Mouse (Mus musculus) kidney, postnatal 25 days (tissue): ENCODE measurements around the gene 1700066M21Rik.

ENCODE experiments used
- DNase-seq, 2 experiments: peaks; one replicate each; pipeline ENCODE4 v3.0.0; 2021; ENCODE audit warnings: mixed read lengths in 2 of 2

The 1700066M21Rik gene

DNA sequence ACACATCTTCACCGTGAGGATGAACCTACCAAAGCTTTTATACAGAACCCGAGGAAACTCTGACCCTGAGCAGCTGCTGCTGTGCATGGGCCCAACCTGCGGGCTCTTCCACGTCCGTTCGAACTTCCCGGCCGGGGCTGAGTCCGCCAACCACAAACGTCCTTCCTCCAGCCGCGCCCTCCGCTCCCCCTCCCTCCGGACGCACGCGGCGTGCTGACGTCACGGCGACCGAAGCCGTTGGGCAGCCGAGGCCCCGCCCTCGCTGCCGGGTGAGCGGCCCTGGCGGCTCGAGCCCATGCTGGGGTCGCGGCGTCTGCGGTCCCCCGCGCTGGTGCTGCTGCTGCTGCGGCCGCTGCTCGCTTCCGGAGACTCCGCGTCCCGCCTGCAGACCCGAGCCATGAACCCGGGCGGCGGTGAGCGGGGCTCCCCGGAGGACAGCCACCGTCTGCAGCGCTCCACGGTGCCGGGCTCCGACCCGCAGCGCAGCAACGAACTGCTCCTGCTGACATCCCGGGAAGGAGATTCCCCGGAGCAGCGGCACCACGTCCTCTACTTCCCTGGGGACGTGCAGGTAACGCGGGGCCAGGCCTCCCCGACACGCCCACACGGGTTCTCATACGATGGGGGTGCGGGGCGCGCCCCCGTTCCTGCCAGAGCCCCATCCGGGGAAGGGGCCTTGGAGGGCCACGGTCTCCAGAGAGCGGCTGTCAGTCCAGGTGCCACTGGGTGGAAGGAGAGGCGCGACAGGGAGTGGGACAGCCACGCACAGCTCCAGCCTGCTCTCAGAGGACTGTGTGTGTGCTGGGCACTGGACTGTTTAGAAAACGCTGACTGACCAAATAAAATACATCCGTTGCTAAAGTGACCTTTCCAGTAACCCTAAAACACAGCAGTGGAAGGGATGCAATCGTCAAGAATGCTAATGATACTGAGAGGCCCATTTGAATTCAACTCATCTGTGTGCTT is at the start of gene 1700066M21Rik:
1700066M21Rik (plus strand) TSS at position 245 of the 966 bp plus-strand sequence.
- peak; percentile 95 to 97 for DNase-seq

DNA sequence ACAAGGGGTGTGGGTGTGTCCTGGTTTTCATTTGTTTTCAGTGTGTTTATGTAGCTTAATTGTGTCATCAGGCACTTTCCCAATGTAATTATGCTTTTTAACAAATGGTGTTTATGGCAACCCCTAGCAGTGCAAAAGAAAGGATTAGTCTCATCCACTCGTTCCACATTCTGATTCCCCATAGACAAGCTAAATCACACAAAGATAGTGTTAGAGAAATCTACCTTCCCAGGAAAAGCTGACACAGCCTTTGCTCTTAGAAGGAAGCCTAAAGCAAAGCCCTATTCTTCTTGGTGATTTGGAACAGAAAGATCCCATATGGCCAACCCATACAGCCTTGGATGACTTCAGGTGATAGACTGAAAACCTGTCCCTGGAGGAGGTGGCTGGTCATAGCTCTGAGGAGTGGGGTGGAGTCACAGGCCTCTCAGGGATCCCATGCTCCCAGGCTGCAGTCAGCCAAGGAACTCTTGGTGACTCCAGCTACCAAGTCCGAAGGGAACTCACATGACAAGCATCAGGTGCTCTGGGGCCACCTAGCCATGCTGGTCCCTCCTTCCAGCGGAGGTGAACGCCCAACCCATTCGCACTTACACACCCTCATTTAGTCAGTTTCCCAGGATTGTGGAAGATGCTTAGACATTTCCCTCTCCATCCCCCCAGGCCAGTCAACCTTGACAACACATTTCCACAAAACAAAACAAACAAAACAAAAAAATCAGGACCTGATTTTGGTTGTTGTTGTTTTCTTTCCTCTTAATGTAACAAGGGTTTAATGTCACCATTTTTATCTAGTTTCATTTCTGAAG is 47.9 kb upstream of the 1700066M21Rik start:
- no peak for DNase-seq

DNA sequence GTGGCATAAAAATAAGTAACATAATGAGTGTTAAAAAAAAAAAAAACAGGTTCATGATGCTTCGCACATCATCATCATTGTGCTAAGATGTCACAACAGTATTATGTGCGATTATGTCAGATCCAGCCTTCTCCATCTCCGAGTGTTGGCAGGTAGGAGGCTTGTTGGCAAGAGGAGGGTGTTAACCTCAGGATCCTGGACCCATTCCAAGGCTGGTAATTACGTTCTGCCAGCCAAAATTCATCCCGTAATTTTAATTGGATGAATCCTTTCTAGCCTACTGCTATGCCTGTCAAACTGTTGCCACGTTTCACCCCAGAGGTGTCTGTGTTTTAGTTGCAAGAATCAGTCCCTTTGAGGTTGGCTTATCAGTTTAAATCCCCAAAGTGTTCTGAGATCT is 47.2 kb upstream of the 1700066M21Rik start:
- no peak for DNase-seq

DNA sequence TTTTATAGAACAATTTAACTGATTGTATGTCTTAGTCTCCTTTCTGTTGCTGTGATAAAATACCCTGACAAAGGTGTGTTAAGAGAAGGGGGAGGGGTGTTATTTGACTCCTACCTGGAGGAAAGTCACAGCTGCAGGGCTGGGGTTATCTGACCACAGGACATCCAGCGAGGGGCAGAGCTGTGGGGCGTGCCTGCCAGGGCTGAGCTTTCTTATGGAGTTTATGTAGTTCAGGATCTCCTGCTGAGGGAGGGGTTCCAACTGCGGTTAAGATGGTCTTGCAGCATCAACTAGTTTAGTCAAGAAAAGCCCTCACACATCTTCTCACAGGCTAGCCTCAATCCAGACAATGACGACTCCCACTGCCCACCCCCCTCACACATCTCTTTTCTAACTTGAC is 45.4 kb upstream of the 1700066M21Rik start:
- DNase-seq = no peak

DNA sequence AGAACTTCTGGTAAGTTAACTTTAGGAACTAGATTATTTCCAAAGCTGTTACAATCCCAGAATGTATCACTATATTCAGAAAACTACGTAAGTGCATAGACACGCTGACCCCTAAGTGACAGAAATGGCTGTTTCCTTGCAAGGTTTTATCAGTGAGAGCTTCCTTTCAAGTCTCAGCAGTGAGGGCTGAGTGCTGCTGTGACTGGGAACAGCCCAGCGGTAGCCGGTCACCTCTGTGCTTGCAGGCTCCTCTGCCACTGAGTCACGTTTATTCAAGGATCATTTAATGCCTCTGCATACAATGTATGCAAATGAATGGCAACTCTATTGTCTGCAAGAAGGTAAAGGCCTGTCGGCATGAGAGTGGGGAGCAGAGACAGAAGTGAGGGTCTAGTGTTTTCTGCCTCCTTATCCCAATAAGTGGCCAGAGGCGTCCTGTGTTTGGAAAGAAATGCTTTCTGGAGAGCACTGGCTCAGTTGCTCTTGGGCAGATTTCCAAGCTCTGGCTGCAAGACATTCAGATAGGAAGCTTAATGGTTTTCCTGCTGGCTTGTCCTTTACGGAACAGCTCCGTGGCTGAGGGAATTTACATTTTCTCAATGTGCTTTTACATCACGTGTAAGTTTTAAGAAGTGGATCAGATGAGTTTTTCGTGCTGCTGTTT is 43.7 kb upstream of the 1700066M21Rik start:
- peak in 1 of 2 experiments; percentile 23 for DNase-seq

DNA sequence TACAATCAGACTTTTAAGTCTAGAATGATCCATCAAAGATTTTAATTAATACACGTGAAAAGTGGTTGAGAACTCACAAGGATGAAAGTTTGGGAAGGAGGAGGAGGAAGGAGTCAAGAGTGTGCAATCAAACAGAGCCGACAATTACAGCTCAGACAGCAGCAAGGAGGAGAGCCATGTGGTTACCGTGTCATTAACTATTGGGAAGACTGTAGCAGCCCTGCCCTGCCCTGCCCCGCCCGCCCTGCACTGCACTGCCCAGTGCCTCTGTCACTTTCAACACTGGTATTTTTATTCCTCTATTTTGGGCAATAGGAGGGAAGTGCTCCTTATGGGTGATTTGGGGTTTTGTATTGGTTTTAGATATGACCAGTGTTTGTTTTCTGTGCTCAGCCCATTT is 42.2 kb upstream of the 1700066M21Rik start:
- DNase-seq = no peak

DNA sequence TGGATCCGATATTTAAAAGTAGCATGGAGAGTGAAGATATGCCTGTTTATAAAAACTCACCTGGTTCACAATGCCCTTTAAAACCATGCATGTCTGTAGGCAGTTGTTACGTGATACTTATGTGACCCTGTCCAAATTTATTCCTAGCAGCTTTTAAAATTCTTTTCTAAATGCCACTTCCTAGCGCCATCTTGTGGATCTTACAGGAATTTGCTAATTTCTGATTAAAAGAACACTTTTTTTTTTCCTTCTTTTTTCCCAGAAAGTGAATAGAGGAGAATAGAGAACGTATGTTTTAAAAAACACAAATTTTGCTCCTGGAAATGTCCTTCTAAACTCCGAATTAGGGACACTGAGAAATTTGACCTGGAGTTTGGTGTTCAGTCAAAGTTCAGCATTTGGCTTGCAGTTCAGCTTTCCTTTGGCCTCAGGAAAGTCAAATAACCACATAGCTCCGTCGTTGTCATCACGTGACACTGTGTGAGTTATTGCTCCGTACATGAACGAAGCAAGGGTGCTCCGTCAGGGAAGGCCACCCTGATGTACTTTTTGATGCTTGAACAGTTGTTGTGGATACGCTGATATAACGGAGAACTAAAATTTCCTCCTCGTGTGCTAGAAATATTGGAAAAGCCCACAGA is 38.1 kb upstream of the 1700066M21Rik start:
- no peak for DNase-seq

DNA sequence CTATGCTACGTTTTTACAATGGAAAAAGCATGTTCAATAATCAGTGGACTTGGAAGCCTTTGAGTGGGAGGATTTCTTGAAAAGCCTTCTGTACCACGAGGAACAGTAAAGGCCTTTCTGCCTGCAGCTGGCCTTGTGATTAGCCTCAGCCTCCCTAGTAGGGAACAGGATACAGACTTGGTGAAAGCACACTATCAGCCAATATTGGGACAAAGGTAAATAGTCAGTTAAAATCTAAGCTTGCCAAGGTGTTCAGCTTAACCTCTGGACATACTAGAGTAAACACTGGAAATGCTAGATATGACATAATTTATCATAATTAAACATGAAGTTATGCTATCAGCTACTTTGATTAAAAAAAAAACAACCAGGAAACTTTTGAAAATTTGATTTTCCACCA is 36.2 kb upstream of the 1700066M21Rik start:
- DNase-seq = no peak

DNA sequence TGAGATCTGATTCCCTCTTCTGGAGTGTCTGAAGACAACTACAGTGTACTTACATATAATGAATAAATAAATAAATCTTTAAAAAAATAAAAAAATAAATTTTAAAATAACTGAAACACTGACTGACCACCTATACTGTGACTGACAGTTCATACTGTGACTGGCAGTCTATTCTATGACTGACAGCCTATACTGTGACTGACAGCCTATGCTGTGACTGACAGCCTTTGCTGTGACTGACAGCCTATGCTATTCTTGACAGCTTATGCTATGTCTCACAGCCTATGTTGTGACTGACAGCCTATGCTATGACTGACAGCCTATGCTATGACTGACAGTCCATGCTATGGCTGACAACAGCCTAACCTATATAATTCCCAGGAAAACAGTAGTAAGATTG is 29.9 kb upstream of the 1700066M21Rik start:
- no peak for DNase-seq

DNA sequence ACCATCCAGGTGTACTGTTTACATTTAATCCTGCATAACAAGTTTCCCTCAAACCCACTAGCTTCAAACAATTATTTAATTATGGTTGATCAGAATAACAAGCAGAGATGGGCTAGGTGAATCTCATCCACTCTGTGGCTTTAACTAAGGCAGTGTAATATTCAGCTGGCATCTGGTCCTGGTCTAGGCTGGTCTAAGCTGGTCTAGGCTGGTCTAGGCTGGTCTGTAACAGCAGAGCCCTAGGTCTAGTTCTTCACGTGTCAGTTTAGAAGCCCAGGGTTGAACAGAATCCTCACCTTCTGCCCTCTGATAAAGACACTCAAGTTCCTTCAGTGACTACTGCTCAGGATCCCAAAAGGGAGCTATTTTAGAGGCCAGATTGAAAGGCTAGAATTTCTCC is 25.5 kb upstream of the 1700066M21Rik start:
- DNase-seq = peak; percentile 11 to 37

DNA sequence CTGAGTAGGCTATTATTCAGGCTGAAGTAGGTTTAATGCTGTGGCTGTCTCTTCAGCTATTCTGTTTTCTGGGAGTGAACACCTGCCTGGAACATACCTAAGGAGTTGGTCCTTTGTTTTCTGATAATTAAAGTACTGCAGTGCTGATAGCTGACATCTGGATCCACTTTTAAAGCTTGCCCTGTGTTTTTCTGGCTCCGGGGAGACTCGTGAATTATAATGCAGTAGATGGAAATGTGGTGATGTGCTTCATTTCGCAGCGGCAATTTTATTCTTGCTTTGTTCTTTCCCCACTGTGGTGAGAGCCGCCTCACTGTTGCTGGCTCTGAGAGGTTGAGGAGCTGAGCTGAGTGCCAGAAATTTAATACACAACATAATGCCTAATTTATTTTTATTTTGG is 18.9 kb upstream of the 1700066M21Rik start:
- DNase-seq = no peak

DNA sequence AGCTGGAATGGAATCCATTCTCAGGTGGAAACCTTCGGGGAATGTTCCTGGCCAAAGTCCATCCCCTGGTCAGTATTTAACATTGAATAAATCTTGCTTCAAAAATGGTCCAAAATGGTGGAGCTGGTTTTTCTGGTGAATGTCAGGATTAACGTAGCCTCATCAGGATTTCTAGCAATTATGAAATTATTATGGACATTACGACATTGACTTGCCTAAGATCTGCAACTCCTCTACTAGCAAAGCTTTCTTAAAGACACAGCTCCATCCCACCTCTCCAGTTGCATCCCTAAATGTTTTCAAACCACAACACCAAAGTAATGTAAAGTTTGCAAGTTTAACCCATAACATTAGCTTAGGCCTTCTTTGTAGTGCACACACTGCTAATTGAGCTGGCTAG is 10.0 kb upstream of the 1700066M21Rik start:
- DNase-seq = no peak

DNA sequence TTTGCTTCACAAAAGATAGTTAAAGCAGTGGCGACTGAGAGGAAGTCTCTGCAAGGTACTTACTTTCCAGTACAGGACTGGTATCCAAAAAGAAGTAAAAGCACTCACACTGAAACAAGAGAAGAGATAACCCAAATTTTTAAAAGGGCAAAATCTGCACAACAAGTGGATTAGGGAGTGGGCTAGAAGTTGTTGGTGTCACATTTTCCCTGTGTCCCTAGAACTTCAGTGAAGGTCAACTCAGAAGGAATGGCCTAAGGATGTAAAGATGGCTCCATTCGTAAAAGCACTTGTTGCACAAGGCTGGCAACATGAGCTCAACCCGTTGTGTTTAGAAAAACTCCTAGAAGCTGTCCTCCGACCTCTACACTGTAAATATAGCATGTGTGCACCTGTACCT is 8.3 kb upstream of the 1700066M21Rik start:
- DNase-seq = no peak

DNA sequence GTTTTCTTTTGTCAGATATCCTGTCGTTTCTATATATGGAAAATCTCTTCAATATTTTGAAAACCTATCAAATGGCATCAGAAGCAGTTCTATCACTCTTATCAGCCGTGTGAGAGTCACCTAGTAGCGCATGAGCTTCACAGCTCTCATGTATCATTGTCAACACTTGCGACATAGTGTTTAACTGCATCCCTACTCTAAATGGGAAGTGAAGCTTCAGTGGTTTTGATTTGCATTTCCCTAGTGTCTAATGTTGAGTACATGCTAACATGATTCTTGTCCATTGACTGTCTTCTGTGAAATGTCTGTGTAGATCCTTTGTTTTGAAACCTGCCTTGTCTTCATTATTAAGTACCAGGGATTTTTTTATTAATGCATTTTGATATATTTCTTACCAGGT is 7.0 kb upstream of the 1700066M21Rik start:
- no peak for DNase-seq

DNA sequence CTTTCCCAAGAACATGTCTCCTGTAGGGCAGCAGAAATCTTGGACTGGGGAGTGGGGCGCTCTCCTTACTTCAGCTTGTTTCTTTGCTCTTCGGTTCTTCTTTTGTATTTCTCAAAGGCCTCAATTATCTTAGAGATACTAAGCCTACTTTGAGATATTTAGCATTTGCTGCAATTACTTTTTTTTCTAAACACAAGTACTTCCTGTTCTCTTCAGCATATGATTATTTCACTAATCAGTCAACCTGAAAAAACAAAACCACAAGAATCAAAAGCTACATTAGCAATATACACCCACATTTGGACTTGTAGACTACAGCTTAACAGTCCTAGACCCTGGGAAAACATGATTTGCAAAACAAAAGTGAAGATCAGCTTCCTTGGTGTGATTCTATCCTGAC is 2.1 kb upstream of the 1700066M21Rik start:
- DNase-seq = no peak

DNA sequence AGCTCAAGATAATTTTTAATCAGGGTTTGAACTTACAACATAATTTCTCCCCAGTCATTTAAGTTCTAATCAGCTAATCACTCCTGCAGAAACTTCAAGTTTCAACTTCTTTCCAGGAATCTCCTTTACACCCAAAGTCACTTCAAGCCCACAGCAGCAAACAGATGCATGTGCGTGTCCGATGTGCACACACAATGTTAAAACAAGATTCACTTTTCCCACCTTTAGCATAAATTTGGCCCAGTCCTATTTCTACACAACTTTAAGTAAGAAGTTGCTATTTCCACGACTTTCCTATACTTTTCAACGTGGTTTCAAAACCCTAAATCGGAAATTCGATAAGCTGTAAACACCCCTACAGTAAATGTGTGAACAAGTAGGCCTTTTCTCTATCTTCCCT is 614 bp upstream of the 1700066M21Rik start:
- DNase-seq = no peak

DNA sequence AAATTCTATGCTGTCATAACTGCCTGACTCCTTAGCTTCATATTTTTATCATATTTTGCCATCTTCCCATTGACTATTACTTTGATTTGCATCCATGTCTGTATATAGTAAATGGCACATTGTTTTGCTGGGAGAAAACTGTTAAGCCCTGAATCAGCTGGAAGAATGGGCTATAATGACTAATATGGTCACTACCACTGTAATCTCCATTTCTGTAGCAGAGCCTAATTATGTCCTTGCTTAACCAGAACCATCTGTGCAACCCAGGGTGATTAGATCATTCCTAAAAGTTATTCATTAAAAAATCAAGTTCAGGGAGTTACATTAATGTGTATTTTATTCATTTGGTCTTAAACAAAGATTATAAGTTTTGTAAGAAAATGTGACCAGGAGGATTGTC is 9.1 kb downstream of the 1700066M21Rik start:
- no peak for DNase-seq

DNA sequence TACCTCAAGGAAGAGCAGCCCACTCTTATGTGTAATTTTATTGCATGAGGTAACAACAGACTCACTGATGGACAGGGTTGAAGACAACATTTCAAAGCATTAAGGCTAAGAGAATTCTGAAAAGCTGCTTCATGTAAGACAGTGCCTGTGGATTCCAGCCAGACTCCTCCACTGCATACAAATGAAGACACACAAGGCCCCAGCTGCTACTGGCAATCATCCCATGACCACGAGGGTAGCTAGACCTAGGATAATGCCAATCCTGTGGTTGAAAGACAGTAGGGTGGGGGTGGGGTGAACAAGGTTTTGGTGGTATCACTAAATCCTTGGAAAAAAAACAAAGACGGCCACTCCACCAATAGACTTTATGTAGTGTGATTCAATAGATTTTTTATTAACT is 10.5 kb downstream of the 1700066M21Rik start:
- no peak for DNase-seq

DNA sequence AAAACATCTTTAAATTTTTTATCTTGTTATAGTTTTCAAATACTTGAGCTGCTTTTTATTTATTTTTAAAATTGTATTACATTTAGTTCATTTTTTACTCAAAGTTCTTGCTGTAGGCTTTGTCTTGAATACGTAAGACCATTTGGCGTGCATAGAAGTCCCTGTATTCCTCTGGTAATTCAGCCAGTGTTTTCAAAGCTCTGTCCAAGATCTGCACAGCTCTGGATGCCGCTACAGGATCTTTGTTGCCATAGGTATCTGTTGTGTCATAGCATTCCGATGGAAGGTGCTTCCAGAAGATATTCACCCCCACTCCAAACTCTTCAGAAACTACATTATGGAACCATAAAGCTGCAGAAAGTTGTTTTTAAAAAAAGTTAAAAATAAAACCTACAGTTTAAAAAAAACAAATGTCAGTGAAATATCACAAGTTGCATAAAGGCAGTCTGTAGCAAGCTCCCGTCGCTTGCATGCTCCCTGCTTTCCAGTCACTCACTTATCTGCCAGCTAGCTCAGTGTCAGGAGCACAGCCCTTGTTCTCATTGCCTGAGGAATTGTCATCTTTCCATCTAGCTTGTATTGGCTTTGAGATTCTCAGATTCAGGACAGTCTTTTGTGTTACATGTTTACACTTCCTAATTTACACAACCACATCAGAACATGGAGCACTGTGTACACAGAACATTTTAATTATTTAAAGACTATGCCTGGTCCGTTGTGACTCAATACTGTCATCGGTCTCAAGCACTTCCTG is 11.2 kb downstream of the 1700066M21Rik start:
- DNase-seq = no peak

DNA sequence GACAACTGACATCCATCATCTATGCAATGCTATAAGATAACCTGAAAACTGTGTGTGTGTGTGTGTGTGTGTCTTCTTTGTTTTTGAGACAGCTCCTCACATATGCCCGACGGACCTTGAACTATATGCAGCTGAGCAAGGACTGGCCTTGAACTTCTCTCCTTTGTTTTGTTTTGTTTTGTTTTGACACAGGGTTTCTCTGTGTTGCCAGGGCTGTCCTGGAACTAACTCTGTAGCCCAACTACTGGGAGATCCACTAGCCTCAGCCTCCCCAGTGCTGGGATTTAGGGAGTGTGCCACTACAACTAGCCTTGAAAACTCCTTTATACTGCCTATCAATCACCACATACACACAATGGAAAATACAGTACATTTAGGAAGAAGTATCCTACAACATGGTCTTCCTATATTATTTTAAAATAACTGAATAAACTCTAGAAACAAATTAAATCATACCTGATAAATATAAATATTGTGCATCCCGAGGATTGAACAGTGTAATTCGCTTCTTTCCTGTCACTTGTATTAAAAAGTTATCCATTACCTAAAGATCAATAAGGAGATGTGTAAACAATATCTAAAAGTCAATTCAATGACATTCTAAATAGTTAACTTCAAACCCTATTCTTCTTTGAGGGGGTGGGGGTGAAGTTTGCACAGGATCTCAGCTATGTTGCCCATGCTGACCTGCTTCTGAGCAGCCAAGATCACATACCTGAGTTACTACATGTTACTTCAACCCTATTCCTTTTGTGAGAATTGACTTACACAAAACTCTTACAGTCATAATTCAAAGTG is 13.8 kb downstream of the 1700066M21Rik start:
- DNase-seq = no peak

DNA sequence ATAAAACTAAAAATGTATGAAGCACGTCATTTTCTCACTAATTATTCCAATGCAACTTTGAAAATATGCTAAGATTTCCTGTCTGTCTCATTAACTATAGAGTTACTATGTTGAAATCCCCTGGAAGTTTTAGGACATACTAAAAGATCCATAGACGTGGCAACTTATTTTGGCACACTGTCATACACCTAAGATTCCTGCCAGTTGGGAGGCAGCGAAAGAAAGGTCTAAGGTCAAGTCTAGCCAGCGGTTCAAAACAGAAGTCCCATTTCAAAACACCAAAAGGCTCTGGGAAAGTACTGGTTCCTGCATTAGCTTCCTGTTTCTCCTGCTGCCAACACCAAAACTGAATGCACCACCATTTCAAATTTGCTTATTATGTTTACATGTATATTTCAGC is 15.0 kb downstream of the 1700066M21Rik start:
- no peak for DNase-seq
